Mouse (Mus musculus) limb, embryonic 14.5 days (tissue): Measurements from ENCODE around the gene Gm20388. TPM values are rescaled to one million over a fixed set of nuclear protein-coding genes. Genes with fewer than 3 reads are reported as not detected.

Experiments used
- ATAC-seq: fragments of 200-750 bp; cut with Nextera tagmentation; 2 replicates; pipeline ENCODE4 v1.8.0; 2017; ENCODE audit warnings: low read depth, moderate number of reproducible peaks, moderate TSS enrichment; ENCODE audit not compliant: low FRiP score
- DNase-seq: peaks from one replicate; pipeline ENCODE4 v3.0.0-alpha.2; 2015; ENCODE audit warnings: low spot score
- H3K27ac ChIP-seq: fragments of 300-500 bp; sonication (generic); replicated peaks from 2 replicates; pipeline ENCODE4 v1.5.1; 2014; ENCODE audit warnings: low read depth, mild to moderate bottlenecking, low read length, moderate library complexity, mixed read lengths
- H3K27me3 ChIP-seq: fragments of 300-500 bp; sonication (generic); 2 replicates; pipeline ENCODE4 v1.6.1; 2014; ENCODE audit warnings: low read length, mixed read lengths; ENCODE audit not compliant: control insufficient read depth, insufficient read depth
- H3K36me3 ChIP-seq: fragments of 300-500 bp; sonication (generic); 2 replicates; pipeline ENCODE4 v1.6.1; 2014; ENCODE audit warnings: mild to moderate bottlenecking, low read length, moderate library complexity, mixed read lengths; ENCODE audit not compliant: control insufficient read depth, insufficient read depth
- H3K4me1 ChIP-seq: fragments of 300-500 bp; sonication (generic); 2 replicates; pipeline ENCODE4 v1.6.1; 2014; ENCODE audit warnings: antibody characterized with exemption, low read length, mixed read lengths; ENCODE audit not compliant: control insufficient read depth, insufficient read depth
- H3K4me2 ChIP-seq: fragments of 300-500 bp; sonication (generic); replicated peaks from 2 replicates; pipeline ENCODE4 v1.6.1; 2014; ENCODE audit warnings: low read depth, mild to moderate bottlenecking, low read length, moderate library complexity; ENCODE audit not compliant: severe bottlenecking
- H3K4me3 ChIP-seq: fragments of 300-500 bp; sonication (generic); replicated peaks from 2 replicates; pipeline ENCODE4 v1.5.1; 2014; ENCODE audit warnings: low read length
- H3K9ac ChIP-seq: fragments of 300-500 bp; sonication (generic); 2 replicates; pipeline ENCODE4 v1.6.1; 2014; ENCODE audit warnings: mild to moderate bottlenecking, low read depth, low read length, moderate library complexity; ENCODE audit not compliant: severe bottlenecking
- H3K9me3 ChIP-seq: fragments of 300-500 bp; sonication (generic); 2 replicates; pipeline ENCODE4 v1.6.1; 2016; ENCODE audit warnings: low read length; ENCODE audit not compliant: control insufficient read depth
- POLR2A ChIP-seq: fragments of 200-500 bp; IDR thresholded peaks from 2 replicates; pipeline ENCODE4 v1.8.0; 2012; ENCODE audit warnings: inconsistent platforms, mild to moderate bottlenecking, moderate library complexity, borderline replicate concordance; ENCODE audit not compliant: insufficient read depth, insufficient read length; ENCODE audit errors: extremely low read depth
- WGBS: fragments of 180-500 bp; shearing (Covaris S2); extraction: QIAGEN DNeasy Blood & Tissue Kit; methylation state at CpG from one replicate; pipeline ENCODE4 v1.1.7; 2014; 5-methylcytosine and 5-hydroxymethylcytosine counted together
- polyA plus RNA-seq, 2 experiments: library from polyadenylated mRNA; depleted of rRNA in 1 of 2; stranded (reverse) in 1 of 2; unstranded in 1 of 2; fragments of >200 nt; fragmentation: Nextera tagmentation in 1 of 2; extraction: Ambion mirVana in 1 of 2; gene quantifications; 2 replicates each; pipeline versions ENCODE4 v1.2.1 to v1.2.3; 2012 to 2014

Gene Gm20388
- polyA plus RNA-seq, 2 experiments, result 1.9 to 49.9 TPM

- Histone ChIP-seq H3K4me1 (peaks cover 22% of the 10 kb centered on the region), H3K36me3 (no peaks in the 10 kb centered on the region), H3K9me3 (no peaks in the 10 kb centered on the region), H3K4me3 (no peak overlapping the region), H3K4me2 (no peak overlapping the region), H3K9ac (no peak overlapping the region), H3K27me3 (no peaks in the 10 kb centered on the region), H3K27ac (no peak overlapping the region)
- DNase-seq (no peak), ATAC-seq (no peak)
- TF ChIP-seq POLR2A, result no peak
- WGBS, result 31% methylated on average over 10 of the region's 10 CpGs
Measured at GRCm38 (mm10) chr8:120445249-120445648, 534.6 kb downstream of the Gm20388 start.

GRCm38 (mm10) chr8:120448131-120448530 lies 537.5 kb downstream of the Gm20388 start:
- peaks cover 20% of the 10 kb centered on the region for H3K4me1 ChIP-seq
- ATAC-seq (no peak), DNase-seq (no peak)
- H3K27me3 ChIP-seq, result no peaks in the 10 kb centered on the region
- H3K9ac ChIP-seq, result no peak overlapping the region
- no peak overlapping the region for H3K4me3 ChIP-seq
- no peak for TF ChIP-seq POLR2A
- no peak overlapping the region for H3K4me2 ChIP-seq
- H3K27ac ChIP-seq, result no peak overlapping the region
- WGBS, result 21% methylated on average over 6 of the region's 6 CpGs
- H3K36me3 ChIP-seq, result no peaks in the 10 kb centered on the region
- H3K9me3 ChIP-seq, result no peaks in the 10 kb centered on the region

- no peak for TF ChIP-seq POLR2A
- no peak overlapping the region for H3K27ac ChIP-seq
- no peaks in the 10 kb centered on the region for H3K9me3 ChIP-seq
- ATAC-seq (no peak), DNase-seq (no peak)
- no peaks in the 10 kb centered on the region for H3K36me3 ChIP-seq
- WGBS, result 77% methylated on average over 4 of the region's 4 CpGs
- H3K4me1 ChIP-seq, result peaks cover 20% of the 10 kb centered on the region
- H3K27me3 ChIP-seq, result no peaks in the 10 kb centered on the region
- H3K9ac ChIP-seq, result no peak overlapping the region
- H3K4me3 ChIP-seq, result no peak overlapping the region
- no peak overlapping the region for H3K4me2 ChIP-seq
Measured at GRCm38 (mm10) chr8:120449139-120449538, 538.5 kb downstream of the Gm20388 start.

- H3K27me3 ChIP-seq, result no peaks in the 10 kb centered on the region
- no peak for ATAC-seq
Measured at GRCm38 (mm10) chr8:120449608-120450031, 539.0 kb downstream of the Gm20388 start.

GRCm38 (mm10) chr8:120452111-120452510 lies 541.5 kb downstream of the Gm20388 start:
- peaks cover 33% of the 10 kb centered on the region for H3K4me1 ChIP-seq
- ATAC-seq (no peak), DNase-seq (no peak)
- no peaks in the 10 kb centered on the region for H3K27me3 ChIP-seq
- no peak overlapping the region for H3K9ac ChIP-seq
- no peaks in the 10 kb centered on the region for H3K36me3 ChIP-seq
- WGBS, result 89% methylated on average over 2 of the region's 2 CpGs
- TF ChIP-seq POLR2A, result no peak
- H3K4me2 ChIP-seq, result no peak overlapping the region
- no peaks in the 10 kb centered on the region for H3K9me3 ChIP-seq
- no peak overlapping the region for H3K27ac ChIP-seq
- no peak overlapping the region for H3K4me3 ChIP-seq

More at GRCm38 (mm10) chr8:120449608-120450031, 539.0 kb downstream of the Gm20388 start:
- DNase-seq, result no peak
- Histone ChIP-seq H3K4me2 (0 out of 2 replicates have a peak overlapping the region, but pooled peaks have one; percentile 3), H3K36me3 (no peaks in the 10 kb centered on the region), H3K27ac (no peak overlapping the region), H3K4me1 (peaks cover 21% of the 10 kb centered on the region), H3K4me3 (no peak overlapping the region), H3K9me3 (no peaks in the 10 kb centered on the region), H3K9ac (no peak overlapping the region)
- TF ChIP-seq POLR2A, result no peak
- WGBS, result 7% methylated on average over 17 of the region's 17 CpGs

GRCm38 (mm10) chr8:120454404-120454803 lies 543.8 kb downstream of the Gm20388 start:
- Histone ChIP-seq H3K4me3 (no peak overlapping the region), H3K4me1 (peaks cover 31% of the 10 kb centered on the region), H3K36me3 (no peaks in the 10 kb centered on the region), H3K9me3 (no peaks in the 10 kb centered on the region), H3K27me3 (no peaks in the 10 kb centered on the region), H3K4me2 (no peak overlapping the region), H3K9ac (no peak overlapping the region), H3K27ac (no peak overlapping the region)
- no peak for TF ChIP-seq POLR2A
- DNase-seq (no peak), ATAC-seq (no peak)
- 73% methylated on average over 6 of the region's 6 CpGs for WGBS
